Mouse (Mus musculus) megakaryocyte, embryonic 14.5 days (primary cell): ENCODE measurements around the gene Ddx6. TPM values are rescaled to one million over a fixed set of nuclear protein-coding genes. Genes with fewer than 3 reads are reported as not detected.

Experiments
- H3K27me3 ChIP-seq: replicated peaks from 2 replicates; pipeline ENCODE3; 2012; ENCODE audit warnings: inconsistent platforms
- H3K36me3 ChIP-seq: replicated peaks from 2 replicates; pipeline ENCODE3; 2012; ENCODE audit warnings: low read length, inconsistent platforms, mixed read lengths
- H3K4me1 ChIP-seq: 2 replicates; pipeline ENCODE4 v1.6.1; 2012; ENCODE audit warnings: inconsistent platforms
- H3K4me3 ChIP-seq: replicated peaks from 2 replicates; pipeline ENCODE3; 2012; ENCODE audit warnings: moderate library complexity, mild to moderate bottlenecking, inconsistent platforms
- H3K9me3 ChIP-seq: 2 replicates; pipeline ENCODE4 v1.6.1; 2012; ENCODE audit warnings: inconsistent platforms
- FLI1 ChIP-seq: IDR thresholded peaks from 2 replicates; pipeline ENCODE4 v1.6.1; 2012; ENCODE audit warnings: low read length, inconsistent platforms, mixed read lengths
- GATA1 ChIP-seq: IDR thresholded peaks from 3 replicates; pipeline ENCODE4 v1.6.1; 2012; ENCODE audit warnings: mixed read lengths, low read length, inconsistent platforms, borderline replicate concordance
- polyA plus RNA-seq: library from polyadenylated mRNA; stranded (reverse); fragments of >175 nt; gene quantifications from 2 replicates; pipeline ENCODE4 v1.2.3, GENCODE M21; 2012; ENCODE audit warnings: low replicate concordance; ENCODE audit not compliant: insufficient read depth

Gene Ddx6
- polyA plus RNA-seq, 1 experiment, result 10.8 TPM

DNA sequence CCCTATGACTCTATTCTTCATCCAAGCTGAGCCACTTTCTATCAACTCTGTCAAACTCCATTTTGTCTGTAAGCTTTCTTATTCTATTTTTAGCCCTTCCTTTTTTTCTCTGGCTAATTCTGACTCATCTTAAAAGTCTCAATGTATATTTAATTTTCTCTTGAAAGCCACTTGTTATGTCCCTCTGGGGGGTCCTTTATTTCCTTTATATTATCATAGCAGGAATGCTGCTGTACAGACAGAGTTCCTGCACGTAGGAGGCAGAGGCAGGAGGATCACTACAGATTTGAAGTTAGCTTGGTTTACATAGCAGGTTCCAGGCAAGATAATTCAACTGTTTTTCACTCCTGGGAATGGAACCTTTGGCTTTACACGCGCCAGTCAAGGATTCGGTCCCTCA, 11.5 kb upstream of the Ddx6 start:
- TF ChIP-seq FLI1 (no peak), GATA1 (no peak)

DNA sequence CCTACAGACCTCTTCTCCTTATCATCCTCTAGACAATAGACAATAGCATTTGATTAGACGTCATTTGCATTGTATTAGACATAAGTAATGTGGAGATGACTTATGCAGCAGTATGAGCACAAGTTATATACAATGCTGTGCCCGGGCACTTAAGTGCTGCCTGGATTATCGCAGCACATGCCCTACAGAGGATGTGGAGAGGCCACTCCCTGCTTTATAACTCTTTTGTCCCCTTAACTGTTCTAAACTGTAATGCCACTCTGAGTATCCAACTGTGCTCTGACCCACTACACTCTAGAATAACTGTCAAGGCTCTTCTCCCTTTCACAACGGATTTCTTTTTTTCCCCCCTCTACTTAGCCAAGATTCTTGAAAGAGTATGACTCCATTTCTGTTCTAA, 10.8 kb upstream of the Ddx6 start:
- TF ChIP-seq FLI1 (no peak), GATA1 (no peak)
- peaks cover 7% of the 10 kb centered on the region for H3K36me3 ChIP-seq
- H3K4me1 ChIP-seq, result peaks cover 49% of the 10 kb centered on the region
- no peaks in the 10 kb centered on the region for H3K27me3 ChIP-seq
- H3K9me3 ChIP-seq, result peaks cover 7% of the 10 kb centered on the region
- no peak overlapping the region for H3K4me3 ChIP-seq

More for the DNA sequence above, 11.5 kb upstream of the Ddx6 start:
- H3K4me1 ChIP-seq, result peaks cover 53% of the 10 kb centered on the region
- H3K9me3 ChIP-seq, result peaks cover 7% of the 10 kb centered on the region
- peaks cover 5% of the 10 kb centered on the region for H3K36me3 ChIP-seq
- H3K27me3 ChIP-seq, result no peaks in the 10 kb centered on the region
- H3K4me3 ChIP-seq, result no peak overlapping the region

DNA sequence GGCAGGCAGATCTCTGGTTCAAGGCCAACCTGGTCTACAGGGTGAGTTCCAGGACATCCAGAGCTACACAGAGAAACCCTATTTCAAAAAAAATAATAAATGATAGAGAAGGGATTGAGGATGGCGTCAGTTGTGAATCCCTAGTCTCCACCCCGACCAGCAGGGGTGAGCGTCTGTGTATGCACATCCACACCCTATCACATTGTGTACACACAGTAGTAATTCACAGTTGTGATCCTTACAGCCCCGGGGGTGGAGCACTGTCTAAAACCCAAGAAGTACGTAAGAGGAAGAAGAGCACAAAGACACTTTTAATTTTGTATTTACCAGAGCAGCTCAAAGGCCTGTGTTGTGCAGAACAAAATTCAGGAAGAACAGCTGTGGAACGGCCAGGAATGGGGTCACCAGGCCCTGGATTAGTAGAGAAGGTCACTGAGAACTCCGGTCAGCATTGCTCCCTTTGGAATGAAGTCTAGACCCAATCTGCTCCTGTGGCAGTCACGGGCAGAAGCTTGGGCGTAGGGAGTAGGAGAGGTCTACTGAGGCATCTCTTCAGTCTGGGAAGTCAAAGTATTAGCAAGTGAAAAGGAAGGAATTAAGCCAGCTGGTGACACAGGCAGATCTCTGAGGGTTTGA, 9.7 kb upstream of the Ddx6 start:
- peaks cover 7% of the 10 kb centered on the region for H3K9me3 ChIP-seq
- H3K4me3 ChIP-seq, result no peak overlapping the region
- H3K27me3 ChIP-seq, result no peaks in the 10 kb centered on the region
- TF ChIP-seq FLI1, result no peak
- no peak for TF ChIP-seq GATA1
- peaks cover 16% of the 10 kb centered on the region for H3K36me3 ChIP-seq
- H3K4me1 ChIP-seq, result peaks cover 51% of the 10 kb centered on the region

DNA sequence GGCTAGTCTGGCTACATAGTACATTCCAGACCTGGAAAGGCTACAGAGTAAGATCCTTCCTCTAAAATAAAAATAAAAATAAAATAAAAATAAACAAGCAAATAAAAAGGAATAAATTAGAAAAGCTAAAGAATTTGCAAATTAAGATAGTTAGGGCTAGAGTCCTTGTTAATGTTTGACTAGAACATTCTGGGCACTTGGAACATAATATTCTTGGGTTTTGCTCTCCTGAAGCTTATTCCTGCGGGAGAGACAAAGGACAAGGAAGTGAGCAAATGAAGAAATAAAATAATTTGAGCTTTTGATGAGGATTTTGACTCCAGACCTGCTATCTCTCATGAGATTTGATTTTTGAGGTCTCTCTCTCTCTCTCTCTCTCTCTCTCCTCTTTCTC, 9.2 kb upstream of the Ddx6 start:
- H3K4me3 ChIP-seq, result no peak overlapping the region
- peaks cover 53% of the 10 kb centered on the region for H3K4me1 ChIP-seq
- peaks cover 7% of the 10 kb centered on the region for H3K9me3 ChIP-seq
- peaks cover 19% of the 10 kb centered on the region for H3K36me3 ChIP-seq
- no peaks in the 10 kb centered on the region for H3K27me3 ChIP-seq
- TF ChIP-seq FLI1, result no peak

DNA sequence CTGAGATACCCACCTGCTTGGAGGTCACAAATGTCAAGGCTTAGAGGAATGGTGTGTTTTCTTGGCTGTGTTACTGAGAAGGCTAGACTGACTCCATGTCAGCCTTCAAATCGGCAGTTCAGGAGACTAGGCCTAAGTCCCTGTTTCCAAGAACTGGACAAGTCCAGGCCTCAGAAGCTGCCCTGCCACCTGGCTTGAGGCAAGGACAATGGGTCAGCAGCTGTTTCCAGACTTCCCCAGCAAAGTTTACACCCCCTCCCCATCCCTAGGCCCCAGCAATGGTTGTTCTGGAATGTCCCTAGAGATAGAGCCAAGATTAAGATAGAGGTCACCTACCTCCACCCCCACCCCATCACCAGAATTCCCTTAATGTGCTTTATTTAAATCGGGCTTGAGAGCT, 7.0 kb upstream of the Ddx6 start:
- Histone ChIP-seq H3K4me3 (no peak overlapping the region), H3K4me1 (peaks cover 45% of the 10 kb centered on the region)
- no peak for TF ChIP-seq FLI1
- TF ChIP-seq GATA1, result no peak

DNA sequence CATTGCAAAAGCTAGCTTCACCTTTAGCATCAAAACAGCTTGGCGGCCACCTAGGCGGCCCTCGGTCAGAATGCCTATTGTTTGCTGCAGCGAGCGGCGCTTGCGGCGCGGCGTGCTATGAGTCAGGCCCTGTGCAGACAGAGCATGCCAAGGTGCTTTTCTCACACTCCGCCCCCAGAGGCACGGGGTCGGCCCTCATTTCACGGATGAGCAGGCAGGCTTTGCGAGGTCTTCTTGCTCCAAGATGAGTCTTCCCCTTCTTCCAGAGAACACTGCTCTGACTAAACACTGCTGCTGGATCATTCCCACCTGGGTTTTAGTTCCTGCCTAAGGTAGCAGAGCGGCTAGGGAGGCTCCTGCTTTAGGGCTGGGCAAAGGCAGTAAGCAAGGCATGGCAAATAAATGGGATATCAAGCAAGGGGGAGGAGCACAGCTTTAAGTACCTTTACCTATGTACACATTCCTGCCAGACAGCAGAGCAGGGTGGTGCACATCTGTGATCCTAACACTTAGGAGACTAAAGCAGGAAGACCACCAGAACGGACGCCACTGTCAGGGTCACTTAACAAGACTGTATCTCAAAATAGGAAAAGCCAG, 5.7 kb upstream of the Ddx6 start:
- TF ChIP-seq FLI1 (no peak), GATA1 (no peak)
- no peaks in the 10 kb centered on the region for H3K9me3 ChIP-seq
- no peak overlapping the region for H3K4me3 ChIP-seq
- peaks cover 27% of the 10 kb centered on the region for H3K36me3 ChIP-seq
- no peaks in the 10 kb centered on the region for H3K27me3 ChIP-seq
- peaks cover 37% of the 10 kb centered on the region for H3K4me1 ChIP-seq

More for the DNA sequence above, 7.0 kb upstream of the Ddx6 start:
- Histone ChIP-seq H3K9me3 (peaks cover 3% of the 10 kb centered on the region), H3K36me3 (peaks cover 29% of the 10 kb centered on the region), H3K27me3 (no peaks in the 10 kb centered on the region)

DNA sequence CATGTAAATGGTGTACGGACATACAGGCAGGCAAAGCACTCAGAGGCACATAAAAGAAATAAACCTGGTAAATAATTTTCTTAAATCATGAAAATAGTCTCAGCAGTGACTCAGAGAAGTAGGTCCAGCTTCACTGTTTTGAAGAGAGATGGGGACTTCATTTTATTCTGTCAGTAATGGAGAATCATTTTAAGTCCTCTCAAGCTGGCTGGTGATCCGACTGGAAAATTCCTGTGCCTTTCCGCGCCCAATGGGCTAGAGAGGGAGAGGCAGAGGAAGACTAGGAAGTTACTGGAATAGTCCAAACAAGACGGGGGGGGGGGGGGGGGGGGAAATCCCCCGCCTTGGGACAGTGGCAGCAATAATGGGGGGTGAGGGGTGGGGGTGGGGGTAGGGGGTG, 5.1 kb upstream of the Ddx6 start:
- peaks cover 33% of the 10 kb centered on the region for H3K4me1 ChIP-seq
- peaks cover 27% of the 10 kb centered on the region for H3K36me3 ChIP-seq
- no peak overlapping the region for H3K4me3 ChIP-seq
- TF ChIP-seq FLI1 (no peak), GATA1 (no peak)
- H3K9me3 ChIP-seq, result no peaks in the 10 kb centered on the region
- H3K27me3 ChIP-seq, result no peaks in the 10 kb centered on the region

DNA sequence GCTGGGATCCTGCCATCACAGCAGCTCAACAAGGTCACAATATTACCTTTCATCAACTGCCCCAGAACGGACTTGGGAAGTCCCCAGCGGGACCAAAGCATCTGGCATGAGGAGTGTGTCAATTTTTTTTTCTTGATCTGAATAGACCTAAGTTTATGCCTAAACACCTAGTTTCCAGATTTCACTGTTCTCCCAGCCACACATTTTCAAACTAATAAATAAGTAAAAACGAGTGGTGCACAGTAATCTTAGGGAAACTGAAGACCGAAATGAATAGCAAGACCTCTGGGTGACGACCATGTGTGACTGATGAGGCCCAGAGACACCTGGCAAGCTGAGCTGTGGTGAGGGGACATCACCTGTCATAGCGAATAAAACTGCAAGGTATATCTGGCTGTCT, 3.9 kb upstream of the Ddx6 start:
- Histone ChIP-seq H3K9me3 (no peaks in the 10 kb centered on the region), H3K4me1 (peaks cover 28% of the 10 kb centered on the region), H3K36me3 (peaks cover 27% of the 10 kb centered on the region), H3K4me3 (no peak overlapping the region), H3K27me3 (no peaks in the 10 kb centered on the region)
- TF ChIP-seq GATA1 (no peak), FLI1 (no peak)

DNA sequence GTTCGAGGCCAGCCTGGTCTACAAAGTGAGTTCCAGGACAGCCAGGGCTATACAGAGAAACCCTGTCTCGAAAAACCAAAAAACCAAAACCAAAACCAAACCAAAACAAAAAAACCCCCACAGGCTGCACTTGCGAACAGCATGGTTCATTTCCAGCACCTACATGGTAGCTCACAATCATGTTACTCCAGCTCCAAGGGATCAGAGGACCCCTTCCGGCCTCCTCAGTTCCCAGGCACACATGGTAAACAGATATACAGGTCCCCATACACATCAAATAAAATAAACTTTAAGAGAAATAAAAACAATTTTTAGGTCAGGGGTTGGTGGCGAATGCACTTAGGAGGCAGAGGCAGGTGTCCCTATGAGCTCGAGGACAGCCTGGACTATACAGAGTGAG, 1.9 kb upstream of the Ddx6 start:
- peak overlapping the region; percentile 97 for H3K4me3 ChIP-seq
- H3K4me1 ChIP-seq, result peaks cover 23% of the 10 kb centered on the region
- H3K27me3 ChIP-seq, result no peaks in the 10 kb centered on the region
- TF ChIP-seq FLI1 (no peak), GATA1 (no peak)
- H3K36me3 ChIP-seq, result peaks cover 36% of the 10 kb centered on the region
- H3K9me3 ChIP-seq, result no peaks in the 10 kb centered on the region

DNA sequence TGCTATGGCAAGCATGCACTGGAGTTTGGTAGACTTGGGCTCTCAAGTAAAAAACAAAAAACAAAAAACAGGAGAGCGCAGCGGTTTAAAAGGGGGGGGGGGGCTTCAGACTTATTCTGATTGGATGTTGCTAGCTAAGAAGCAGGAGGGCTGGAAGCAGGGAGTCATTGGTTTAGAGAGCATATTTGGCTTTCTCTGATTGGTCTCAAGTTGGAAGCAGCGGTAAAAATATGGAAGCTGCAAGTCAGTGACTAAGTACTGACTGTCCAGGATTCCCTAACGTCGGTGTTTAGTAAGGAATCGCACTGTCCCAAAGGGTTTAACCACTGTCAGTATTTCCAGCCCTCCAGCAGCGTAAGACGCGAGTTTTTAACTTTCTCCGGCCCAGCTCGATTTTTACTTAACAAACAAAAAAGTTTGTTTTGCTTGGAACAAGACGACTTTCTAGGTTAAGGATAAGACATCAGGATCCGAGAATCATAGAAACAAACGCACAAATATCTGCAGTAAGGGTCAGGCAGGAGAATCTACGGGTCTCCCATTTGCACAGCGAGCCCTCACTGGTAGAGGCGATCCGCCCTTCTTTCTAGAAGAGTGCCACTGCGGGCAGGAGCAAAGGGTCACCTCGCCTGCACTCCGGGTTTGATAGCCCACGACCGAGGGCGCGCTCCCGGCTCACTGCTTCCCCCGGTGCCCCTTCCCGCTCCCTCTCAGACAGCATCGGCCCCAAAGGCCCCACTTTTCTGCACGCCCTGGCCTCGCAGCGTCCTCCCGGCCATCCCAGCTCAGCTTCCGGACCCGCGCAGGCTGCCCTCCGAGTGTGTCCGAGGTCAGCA, 1.0 kb upstream of the Ddx6 start:
- Histone ChIP-seq H3K36me3 (peaks cover 45% of the 10 kb centered on the region), H3K27me3 (no peaks in the 10 kb centered on the region), H3K4me3 (peak overlapping the region; percentile 97), H3K9me3 (no peaks in the 10 kb centered on the region), H3K4me1 (peaks cover 30% of the 10 kb centered on the region)
- TF ChIP-seq GATA1 (no peak), FLI1 (no peak)
